Mouse (Mus musculus): ENCODE measurements around the gene Wdr77. TPM values are rescaled to one million over a fixed set of nuclear protein-coding genes. Genes with fewer than 3 reads are reported as not detected.
"Not testable (repeated sequence)": the region's sequence is repeated elsewhere in the genome, so short reads cannot be mapped to it uniquely, and the experiment has no call there.

The Wdr77 gene
- polyA plus RNA-seq (2016; fragmentation: Nextera tagmentation; extraction: Ambion mirVana) = 115 and 120 TPM in 2 replicates

GRCm38 (mm10) chr3:105958974-105959580 lies at the start of gene Wdr77:
TSS of gene Wdr77 (plus strand) at chr3:105959369.
- Histone ChIP-seq H3K4me2 (replicated peaks) (peak within 1 kb of the TSS; percentile 88), H3K27ac (replicated peaks) (peak within 1 kb of the TSS; percentile 88), H3K27me3 (no peaks in the 10 kb centered on the region), H3K4me1 (peaks cover 22% of the 10 kb centered on the region), H3K36me3 (peaks cover 47% of the 10 kb centered on the region), H3K9ac (replicated peaks) (peak within 1 kb of the TSS; percentile 93), H3K4me3 (peak within 1 kb of the TSS; percentile 76), H3K9me3 (no peaks in the 10 kb centered on the region)
- under 1% methylated on average over 52 of the region's 52 CpGs for WGBS
- peak; percentile 98 for ATAC-seq (ENCODE audit: low FRiP score, low read depth)

- Histone ChIP-seq H3K4me2 (replicated peaks) (no peak overlapping the region), H3K9ac (replicated peaks) (no peak overlapping the region), H3K36me3 (no peaks in the 10 kb centered on the region), H3K9me3 (no peaks in the 10 kb centered on the region), H3K4me1 (no peaks in the 10 kb centered on the region), H3K27me3 (no peaks in the 10 kb centered on the region), H3K27ac (replicated peaks) (no peak overlapping the region), H3K4me3 (no peak overlapping the region)
- 84% methylated on average over 11 of the region's 11 CpGs for WGBS
- ATAC-seq (ENCODE audit: low FRiP score, low read depth) = no peak
Observed at GRCm38 (mm10) chr3:105910519-105911190, 48.5 kb upstream of the Wdr77 start.

GRCm38 (mm10) chr3:105912097-105912880 lies 46.9 kb upstream of the Wdr77 start:
- Histone ChIP-seq H3K4me2 (replicated peaks) (no peak overlapping the region), H3K9ac (replicated peaks) (no peak overlapping the region), H3K9me3 (no peaks in the 10 kb centered on the region), H3K4me3 (no peak overlapping the region), H3K27me3 (no peaks in the 10 kb centered on the region), H3K27ac (replicated peaks) (no peak overlapping the region), H3K4me1 (no peaks in the 10 kb centered on the region), H3K36me3 (no peaks in the 10 kb centered on the region)
- no peak for ATAC-seq (ENCODE audit: low FRiP score, low read depth)
- WGBS = 86% methylated on average over 9 of the region's 9 CpGs

- Histone ChIP-seq H3K9ac (replicated peaks) (no peak overlapping the region), H3K4me2 (replicated peaks) (no peak overlapping the region), H3K36me3 (no peaks in the 10 kb centered on the region), H3K27me3 (no peaks in the 10 kb centered on the region), H3K4me3 (no peak overlapping the region), H3K9me3 (no peaks in the 10 kb centered on the region), H3K4me1 (no peaks in the 10 kb centered on the region), H3K27ac (replicated peaks) (no peak overlapping the region)
- WGBS = 76% methylated on average over 10 of the region's 10 CpGs
- ATAC-seq (ENCODE audit: low FRiP score, low read depth) = no peak
Observed at GRCm38 (mm10) chr3:105913839-105914681, 45.1 kb upstream of the Wdr77 start.

GRCm38 (mm10) chr3:105915281-105915680 lies 43.9 kb upstream of the Wdr77 start:
- Histone ChIP-seq H3K27me3 (no peaks in the 10 kb centered on the region), H3K9ac (replicated peaks) (no peak overlapping the region), H3K4me1 (no peaks in the 10 kb centered on the region), H3K4me2 (replicated peaks) (no peak overlapping the region), H3K4me3 (no peak overlapping the region), H3K9me3 (no peaks in the 10 kb centered on the region), H3K27ac (replicated peaks) (no peak overlapping the region), H3K36me3 (no peaks in the 10 kb centered on the region)
- WGBS = 46% methylated on average over 1 of the region's 1 CpGs
- ATAC-seq (ENCODE audit: low FRiP score, low read depth) = no peak

GRCm38 (mm10) chr3:105916455-105916854 lies 42.7 kb upstream of the Wdr77 start:
- not testable (repeated sequence) for H3K27me3 ChIP-seq; H3K9ac ChIP-seq (replicated peaks); H3K4me2 ChIP-seq (replicated peaks); H3K36me3 ChIP-seq; H3K9me3 ChIP-seq; ATAC-seq (ENCODE audit: low FRiP score, low read depth); H3K4me3 ChIP-seq; H3K4me1 ChIP-seq; H3K27ac ChIP-seq (replicated peaks)

- 60% methylated on average over 10 of the region's 10 CpGs for WGBS
- H3K4me1 ChIP-seq = no peaks in the 10 kb centered on the region
- no peak overlapping the region for H3K4me3 ChIP-seq
- no peaks in the 10 kb centered on the region for H3K27me3 ChIP-seq
- H3K4me2 ChIP-seq (replicated peaks) = no peak overlapping the region
- no peaks in the 10 kb centered on the region for H3K9me3 ChIP-seq
- no peak overlapping the region for H3K9ac ChIP-seq (replicated peaks)
- H3K27ac ChIP-seq (replicated peaks) = no peak overlapping the region
- no peak for ATAC-seq (ENCODE audit: low FRiP score, low read depth)
- H3K36me3 ChIP-seq = no peaks in the 10 kb centered on the region
Observed at GRCm38 (mm10) chr3:105917656-105918354, 41.4 kb upstream of the Wdr77 start.

GRCm38 (mm10) chr3:105918355-105918745 lies 40.8 kb upstream of the Wdr77 start:
- no peaks in the 10 kb centered on the region for H3K27me3 ChIP-seq
- 76% methylated on average over 3 of the region's 3 CpGs for WGBS
- no peaks in the 10 kb centered on the region for H3K4me1 ChIP-seq
- no peak overlapping the region for H3K9ac ChIP-seq (replicated peaks)
- ATAC-seq (ENCODE audit: low FRiP score, low read depth) = no peak
- H3K4me3 ChIP-seq = no peak overlapping the region
- no peaks in the 10 kb centered on the region for H3K9me3 ChIP-seq
- H3K4me2 ChIP-seq (replicated peaks) = no peak overlapping the region
- H3K27ac ChIP-seq (replicated peaks) = no peak overlapping the region
- H3K36me3 ChIP-seq = no peaks in the 10 kb centered on the region

GRCm38 (mm10) chr3:105920743-105921142 lies 38.4 kb upstream of the Wdr77 start:
- not testable (repeated sequence) for H3K9ac ChIP-seq (replicated peaks); H3K4me1 ChIP-seq; H3K36me3 ChIP-seq; H3K27me3 ChIP-seq; ATAC-seq (ENCODE audit: low FRiP score, low read depth); H3K4me3 ChIP-seq; H3K9me3 ChIP-seq; H3K27ac ChIP-seq (replicated peaks); H3K4me2 ChIP-seq (replicated peaks)

- H3K27ac ChIP-seq (replicated peaks) = no peak overlapping the region
- no peak overlapping the region for H3K4me3 ChIP-seq
- 79% methylated on average over 2 of the region's 2 CpGs for WGBS
- H3K4me2 ChIP-seq (replicated peaks) = no peak overlapping the region
- no peaks in the 10 kb centered on the region for H3K4me1 ChIP-seq
- no peak for ATAC-seq (ENCODE audit: low FRiP score, low read depth)
- H3K9me3 ChIP-seq = no peaks in the 10 kb centered on the region
- no peak overlapping the region for H3K9ac ChIP-seq (replicated peaks)
- H3K36me3 ChIP-seq = no peaks in the 10 kb centered on the region
- H3K27me3 ChIP-seq = no peaks in the 10 kb centered on the region
Observed at GRCm38 (mm10) chr3:105921959-105922358, 37.2 kb upstream of the Wdr77 start.

- H3K9me3 ChIP-seq = no peaks in the 10 kb centered on the region
- H3K27ac ChIP-seq (replicated peaks) = no peak overlapping the region
- H3K36me3 ChIP-seq = no peaks in the 10 kb centered on the region
- no peak overlapping the region for H3K4me3 ChIP-seq
- no peaks in the 10 kb centered on the region for H3K4me1 ChIP-seq
- no peak for ATAC-seq (ENCODE audit: low FRiP score, low read depth)
- no peaks in the 10 kb centered on the region for H3K27me3 ChIP-seq
- no peak overlapping the region for H3K9ac ChIP-seq (replicated peaks)
- 86% methylated on average over 9 of the region's 9 CpGs for WGBS
- H3K4me2 ChIP-seq (replicated peaks) = no peak overlapping the region
Observed at GRCm38 (mm10) chr3:105924616-105925015, 34.6 kb upstream of the Wdr77 start.

Measured in midbrain, embryonic 12.5 days (tissue).